Mouse (Mus musculus): ENCODE results near the gene Ltf. TPM values are rescaled to one million over a fixed set of nuclear protein-coding genes. Genes with fewer than 3 reads are reported as not detected.

Ltf gene
- polyA plus RNA-seq, 1 experiment from 2014 or later = not detected

- Histone ChIP-seq H3K9me3 (replicated peaks) (no peaks in the 10 kb centered on the region), H3K4me2 (no peak overlapping the region), H3K4me3 (no peak overlapping the region), H3K9ac (no peak overlapping the region), H3K27me3 (no peaks in the 10 kb centered on the region), H3K27ac (no peak overlapping the region), H3K36me3 (ENCODE audit: poor library complexity, severe bottlenecking) (no peaks in the 10 kb centered on the region), H3K4me1 (no peaks in the 10 kb centered on the region)
- ATAC-seq = no peak
- 5% methylated on average over 5 of the region's 5 CpGs for WGBS
Measured at GRCm38 (mm10) chr9:110997245-110997644, 21.8 kb upstream of the Ltf start.

GRCm38 (mm10) chr9:110999056-110999455, 20.0 kb upstream of the Ltf start:
- H3K4me2 ChIP-seq = no peak overlapping the region
- H3K4me1 ChIP-seq = no peaks in the 10 kb centered on the region
- H3K27ac ChIP-seq = no peak overlapping the region
- no peak overlapping the region for H3K9ac ChIP-seq
- H3K4me3 ChIP-seq = no peak overlapping the region
- H3K9me3 ChIP-seq (replicated peaks) = no peaks in the 10 kb centered on the region
- H3K36me3 ChIP-seq (ENCODE audit: poor library complexity, severe bottlenecking) = no peaks in the 10 kb centered on the region
- ATAC-seq = no peak
- H3K27me3 ChIP-seq = no peaks in the 10 kb centered on the region
- WGBS = 88% methylated on average over 2 of the region's 2 CpGs

GRCm38 (mm10) chr9:110999856-111000255, 19.2 kb upstream of the Ltf start:
- Histone ChIP-seq H3K9ac (no peak overlapping the region), H3K36me3 (ENCODE audit: poor library complexity, severe bottlenecking) (no peaks in the 10 kb centered on the region), H3K9me3 (replicated peaks) (no peaks in the 10 kb centered on the region), H3K4me3 (no peak overlapping the region), H3K4me2 (no peak overlapping the region), H3K27me3 (no peaks in the 10 kb centered on the region), H3K4me1 (no peaks in the 10 kb centered on the region), H3K27ac (no peak overlapping the region)
- ATAC-seq = no peak
- WGBS = 85% methylated on average over 10 of the region's 10 CpGs

GRCm38 (mm10) chr9:111001621-111002020, 17.4 kb upstream of the Ltf start:
- ATAC-seq = no peak
- Histone ChIP-seq H3K27me3 (no peaks in the 10 kb centered on the region), H3K4me3 (no peak overlapping the region), H3K9ac (no peak overlapping the region), H3K36me3 (ENCODE audit: poor library complexity, severe bottlenecking) (no peaks in the 10 kb centered on the region), H3K4me1 (no peaks in the 10 kb centered on the region), H3K27ac (no peak overlapping the region), H3K4me2 (no peak overlapping the region), H3K9me3 (replicated peaks) (no peaks in the 10 kb centered on the region; the same call in 1 of the 2 replicates)
- WGBS = 82% methylated on average over 12 of the region's 12 CpGs

GRCm38 (mm10) chr9:111003279-111003678, 15.8 kb upstream of the Ltf start:
- no peaks in the 10 kb centered on the region; the same call in 1 of the 2 replicates for H3K9me3 ChIP-seq (replicated peaks)
- H3K4me3 ChIP-seq = no peak overlapping the region
- H3K4me1 ChIP-seq = no peaks in the 10 kb centered on the region
- no peak overlapping the region for H3K4me2 ChIP-seq
- no peak overlapping the region for H3K9ac ChIP-seq
- H3K36me3 ChIP-seq (ENCODE audit: poor library complexity, severe bottlenecking) = no peaks in the 10 kb centered on the region
- H3K27me3 ChIP-seq = no peaks in the 10 kb centered on the region
- WGBS = 90% methylated on average over 9 of the region's 9 CpGs
- H3K27ac ChIP-seq = no peak overlapping the region
- ATAC-seq = no peak

GRCm38 (mm10) chr9:111006544-111006943, 12.5 kb upstream of the Ltf start:
- no peak for ATAC-seq
- no peak overlapping the region for H3K9ac ChIP-seq
- H3K9me3 ChIP-seq (replicated peaks) = no peaks in the 10 kb centered on the region; the same call in 1 of the 2 replicates
- H3K36me3 ChIP-seq (ENCODE audit: poor library complexity, severe bottlenecking) = no peaks in the 10 kb centered on the region
- no peak overlapping the region for H3K4me3 ChIP-seq
- H3K27ac ChIP-seq = no peak overlapping the region
- no peak overlapping the region for H3K4me2 ChIP-seq
- H3K4me1 ChIP-seq = no peaks in the 10 kb centered on the region
- 94% methylated on average over 2 of the region's 2 CpGs for WGBS
- no peaks in the 10 kb centered on the region for H3K27me3 ChIP-seq

GRCm38 (mm10) chr9:111009763-111010162, 9.3 kb upstream of the Ltf start:
- WGBS = 70% methylated on average over 3 of the region's 3 CpGs
- Histone ChIP-seq H3K9ac (no peak overlapping the region), H3K4me1 (no peaks in the 10 kb centered on the region), H3K4me2 (no peak overlapping the region), H3K4me3 (no peak overlapping the region), H3K27me3 (no peaks in the 10 kb centered on the region), H3K27ac (no peak overlapping the region), H3K36me3 (ENCODE audit: poor library complexity, severe bottlenecking) (no peaks in the 10 kb centered on the region), H3K9me3 (replicated peaks) (no peaks in the 10 kb centered on the region; the same call in 1 of the 2 replicates)
- ATAC-seq = no peak

- Histone ChIP-seq H3K36me3 (ENCODE audit: poor library complexity, severe bottlenecking) (no peaks in the 10 kb centered on the region), H3K4me2 (no peak overlapping the region), H3K4me1 (no peaks in the 10 kb centered on the region), H3K27me3 (no peaks in the 10 kb centered on the region), H3K27ac (no peak overlapping the region), H3K9me3 (replicated peaks) (no peaks in the 10 kb centered on the region), H3K9ac (no peak overlapping the region), H3K4me3 (no peak overlapping the region)
- WGBS = 84% methylated on average over 9 of the region's 9 CpGs
- no peak for ATAC-seq
Measured at GRCm38 (mm10) chr9:111011550-111011949, 7.5 kb upstream of the Ltf start.

- no peak for ATAC-seq
- Histone ChIP-seq H3K4me2 (no peak overlapping the region), H3K27me3 (no peaks in the 10 kb centered on the region), H3K9me3 (replicated peaks) (no peaks in the 10 kb centered on the region), H3K4me1 (no peaks in the 10 kb centered on the region), H3K9ac (no peak overlapping the region), H3K36me3 (ENCODE audit: poor library complexity, severe bottlenecking) (no peaks in the 10 kb centered on the region), H3K4me3 (no peak overlapping the region), H3K27ac (no peak overlapping the region)
- WGBS = 73% methylated on average over 3 of the region's 3 CpGs
Measured at GRCm38 (mm10) chr9:111012041-111012440, 7.0 kb upstream of the Ltf start.

- H3K4me3 ChIP-seq = no peak overlapping the region
- H3K9ac ChIP-seq = no peak overlapping the region
- no peak overlapping the region for H3K4me2 ChIP-seq
- H3K27ac ChIP-seq = no peak overlapping the region
- no peak for ATAC-seq
- H3K27me3 ChIP-seq = no peaks in the 10 kb centered on the region
- 78% methylated on average over 4 of the region's 4 CpGs for WGBS
- no peaks in the 10 kb centered on the region for H3K36me3 ChIP-seq (ENCODE audit: poor library complexity, severe bottlenecking)
- no peaks in the 10 kb centered on the region for H3K9me3 ChIP-seq (replicated peaks)
- no peaks in the 10 kb centered on the region for H3K4me1 ChIP-seq
Measured at GRCm38 (mm10) chr9:111015658-111016057, 3.4 kb upstream of the Ltf start.

- 91% methylated on average over 10 of the region's 10 CpGs for WGBS
- H3K36me3 ChIP-seq (ENCODE audit: poor library complexity, severe bottlenecking) = no peaks in the 10 kb centered on the region
- no peak overlapping the region for H3K4me3 ChIP-seq
- no peaks in the 10 kb centered on the region for H3K4me1 ChIP-seq
- H3K9me3 ChIP-seq (replicated peaks) = no peaks in the 10 kb centered on the region
- H3K4me2 ChIP-seq = no peak overlapping the region
- H3K9ac ChIP-seq = no peak overlapping the region
- ATAC-seq = no peak
- no peaks in the 10 kb centered on the region for H3K27me3 ChIP-seq
- H3K27ac ChIP-seq = no peak overlapping the region
Measured at GRCm38 (mm10) chr9:111026791-111027190, 7.7 kb downstream of the Ltf start.

GRCm38 (mm10) chr9:111033717-111034116, 14.6 kb downstream of the Ltf start:
- H3K4me3 ChIP-seq = no peak overlapping the region
- H3K9me3 ChIP-seq (replicated peaks) = no peaks in the 10 kb centered on the region
- H3K9ac ChIP-seq = no peak overlapping the region
- no peaks in the 10 kb centered on the region for H3K36me3 ChIP-seq (ENCODE audit: poor library complexity, severe bottlenecking)
- no peaks in the 10 kb centered on the region for H3K27me3 ChIP-seq
- no peak overlapping the region for H3K4me2 ChIP-seq
- 88% methylated on average over 4 of the region's 4 CpGs for WGBS
- ATAC-seq = no peak
- no peaks in the 10 kb centered on the region for H3K4me1 ChIP-seq
- no peak overlapping the region for H3K27ac ChIP-seq

- Histone ChIP-seq H3K27me3 (no peaks in the 10 kb centered on the region), H3K9ac (no peak overlapping the region), H3K4me1 (no peaks in the 10 kb centered on the region), H3K36me3 (ENCODE audit: poor library complexity, severe bottlenecking) (no peaks in the 10 kb centered on the region), H3K4me2 (no peak overlapping the region), H3K9me3 (replicated peaks) (no peaks in the 10 kb centered on the region), H3K4me3 (no peak overlapping the region), H3K27ac (no peak overlapping the region)
- WGBS = 86% methylated on average over 4 of the region's 4 CpGs
- ATAC-seq = no peak
Measured at GRCm38 (mm10) chr9:111039966-111040365, 20.9 kb downstream of the Ltf start.

Data from forebrain, embryonic 13.5 days (tissue).